Mouse (Mus musculus) hindbrain, embryonic 11.5 days (tissue): ENCODE data around the gene Bok. TPM values are rescaled to one million over a fixed set of nuclear protein-coding genes. Genes with fewer than 3 reads are reported as not detected.
A peak's percentile ranks its signal among the peaks of the same experiment; 100 is the strongest.

Experiments
- ATAC-seq: fragments of 200-750 bp; cut with Nextera tagmentation; 2 replicates; pipeline ENCODE4 v1.8.0; 2017; ENCODE audit warnings: mild to moderate bottlenecking, moderate TSS enrichment, moderate library complexity; ENCODE audit not compliant: low FRiP score
- DNase-seq: peaks from one replicate; pipeline ENCODE4 v3.0.0-alpha.2; 2015; ENCODE audit warnings: low spot score
- H3K27ac ChIP-seq: fragments of 300-500 bp; sonication (generic); 2 replicates; pipeline ENCODE4 v1.5.1; 2014; ENCODE audit warnings: mild to moderate bottlenecking, low read depth, low read length
- H3K27me3 ChIP-seq: fragments of 300-500 bp; sonication (generic); 2 replicates; pipeline ENCODE4 v1.6.1; 2014; ENCODE audit warnings: mild to moderate bottlenecking, low read length, moderate library complexity, mixed read lengths; ENCODE audit not compliant: control insufficient read depth, insufficient read depth
- H3K36me3 ChIP-seq: fragments of 300-500 bp; sonication (generic); 2 replicates; pipeline ENCODE4 v1.6.1; 2014; ENCODE audit warnings: mild to moderate bottlenecking, low read length, moderate library complexity, mixed read lengths; ENCODE audit not compliant: control insufficient read depth, insufficient read depth
- H3K4me1 ChIP-seq: fragments of 300-500 bp; sonication (generic); replicated peaks from 2 replicates; pipeline ENCODE4 v1.6.1; 2014; ENCODE audit warnings: low read length, mixed read lengths; ENCODE audit not compliant: control insufficient read depth, insufficient read depth
- H3K4me2 ChIP-seq: fragments of 300-500 bp; sonication (generic); replicated peaks from 2 replicates; pipeline ENCODE4 v1.6.1; 2014; ENCODE audit warnings: mild to moderate bottlenecking, low read depth, low read length
- H3K4me3 ChIP-seq: fragments of 300-500 bp; sonication (generic); 2 replicates; pipeline ENCODE4 v1.5.1; 2014; ENCODE audit warnings: low read depth, low read length
- H3K9ac ChIP-seq: fragments of 300-500 bp; sonication (generic); 2 replicates; pipeline ENCODE4 v1.6.1; 2014; ENCODE audit warnings: low read depth, low read length
- H3K9me3 ChIP-seq: fragments of 300-500 bp; sonication (generic); 2 replicates; pipeline ENCODE4 v1.6.1; 2016; ENCODE audit warnings: low read length; ENCODE audit not compliant: control insufficient read depth
- WGBS: fragments of 180-500 bp; shearing (Covaris S2); extraction: QIAGEN DNeasy Blood & Tissue Kit; methylation state at CpG from one replicate; pipeline ENCODE4 v1.1.7; 2014; 5-methylcytosine and 5-hydroxymethylcytosine counted together
- polyA plus RNA-seq: library from polyadenylated mRNA; unstranded; fragments of >200 nt; fragmentation: Nextera tagmentation; extraction: Ambion mirVana; gene quantifications from 2 replicates; pipeline ENCODE4 v1.2.1, GENCODE M21; 2014

The Bok gene
- polyA plus RNA-seq, 1 experiment from 2014 or later = 29.4 TPM

DNA sequence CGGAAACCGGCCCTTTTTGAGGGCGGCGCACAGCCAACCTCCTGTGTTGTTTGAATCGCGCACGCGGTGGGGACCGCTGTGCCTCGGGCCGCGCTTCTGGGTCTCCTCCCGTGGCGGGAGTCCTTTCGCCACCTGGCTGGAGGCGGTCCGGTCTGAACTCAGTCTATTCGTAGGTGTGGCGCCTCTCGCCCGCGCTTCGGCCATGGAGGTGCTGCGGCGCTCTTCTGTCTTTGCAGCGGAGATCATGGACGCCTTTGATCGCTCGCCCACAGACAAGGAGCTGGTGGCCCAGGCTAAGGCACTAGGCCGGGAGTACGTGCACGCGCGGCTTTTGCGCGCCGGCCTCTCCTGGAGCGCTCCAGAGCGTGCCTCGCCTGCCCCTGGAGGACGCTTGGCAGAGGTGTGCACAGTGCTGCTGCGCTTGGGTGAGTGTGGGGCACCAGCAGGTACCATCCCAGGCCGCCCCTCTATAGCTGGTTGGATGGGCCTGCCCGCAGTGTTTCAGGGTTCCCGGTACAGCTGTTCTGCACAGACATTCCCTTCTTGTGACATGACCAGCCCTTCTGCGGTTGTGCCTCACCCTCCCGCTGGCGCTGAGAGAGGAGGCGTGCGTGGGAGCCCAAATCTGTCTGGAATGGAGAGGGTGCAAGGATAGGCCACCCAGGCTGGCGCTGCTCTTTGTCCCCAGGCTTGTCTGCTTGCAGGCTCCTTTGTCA, 943 bp downstream of the Bok start:
- no peaks in the 10 kb centered on the region for H3K36me3 ChIP-seq
- peak; percentile 91 for ATAC-seq
- no peak overlapping the region for H3K27ac ChIP-seq

DNA sequence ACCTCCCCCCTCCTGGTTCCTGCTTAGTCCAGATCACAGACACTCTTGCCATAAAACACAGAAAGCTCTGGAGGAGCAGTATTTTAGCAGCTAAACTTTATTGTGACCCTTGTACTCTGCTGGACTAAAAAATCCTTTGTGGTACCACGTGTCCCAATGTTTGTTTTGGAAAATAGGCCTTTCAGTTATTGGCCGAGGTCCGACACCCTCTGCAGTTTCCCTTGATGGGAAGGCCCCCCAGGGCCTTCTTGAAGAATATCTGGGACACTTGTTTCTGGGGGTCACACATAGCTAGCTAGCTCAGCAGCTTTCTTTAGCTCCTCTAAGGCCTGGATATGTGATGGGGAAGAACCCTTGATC, 1.5 kb downstream of the Bok start:
- Histone ChIP-seq H3K36me3 (no peaks in the 10 kb centered on the region), H3K4me1 (no peaks in the 10 kb centered on the region), H3K27me3 (peaks cover 2% of the 10 kb centered on the region; the same call in 1 of the 2 replicates), H3K4me2 (peak overlapping the region; percentile 76), H3K9ac (peak overlapping the region; percentile 65), H3K27ac (no peak overlapping the region), H3K4me3 (no peak overlapping the region; the same call in 1 of the 2 replicates), H3K9me3 (no peaks in the 10 kb centered on the region)
- 59% methylated on average over 3 of the region's 3 CpGs for WGBS
- ATAC-seq (no peak), DNase-seq (no peak)

More for the DNA sequence above, 943 bp downstream of the Bok start:
- Histone ChIP-seq H3K9me3 (no peaks in the 10 kb centered on the region), H3K4me3 (peak overlapping the region; percentile 50), H3K27me3 (peaks cover 2% of the 10 kb centered on the region; the same call in 1 of the 2 replicates), H3K4me2 (peak overlapping the region; percentile 76), H3K9ac (peak overlapping the region; percentile 65), H3K4me1 (no peaks in the 10 kb centered on the region)
- DNase-seq = peak; percentile 82
- WGBS = 2% methylated on average over 51 of the region's 51 CpGs

DNA sequence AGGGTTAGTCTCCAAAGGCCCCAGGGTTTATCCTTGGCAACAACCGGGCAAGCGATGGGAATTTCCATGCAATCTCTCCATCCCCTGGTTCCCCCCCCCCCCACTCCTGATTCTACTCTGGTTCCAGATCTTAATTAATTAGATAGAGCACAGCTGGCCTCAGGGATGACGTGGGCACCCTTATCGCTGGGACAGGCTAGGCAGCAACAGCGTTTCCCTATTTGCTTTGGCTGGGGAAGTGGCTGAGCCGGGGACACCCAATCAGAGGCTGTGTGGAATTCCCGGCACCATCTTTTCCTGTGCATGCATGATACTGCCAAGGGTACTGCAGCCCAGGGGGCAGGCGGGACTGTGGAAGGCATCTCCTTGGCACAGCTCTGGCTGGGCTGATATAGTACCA, 2.7 kb downstream of the Bok start:
- Histone ChIP-seq H3K36me3 (no peaks in the 10 kb centered on the region), H3K27ac (no peak overlapping the region), H3K27me3 (peaks cover 2% of the 10 kb centered on the region; the same call in 1 of the 2 replicates), H3K9ac (no peak overlapping the region), H3K9me3 (no peaks in the 10 kb centered on the region), H3K4me1 (no peaks in the 10 kb centered on the region), H3K4me3 (no peak overlapping the region), H3K4me2 (no peak overlapping the region)
- DNase-seq (no peak), ATAC-seq (no peak)
- 90% methylated on average over 8 of the region's 8 CpGs for WGBS

DNA sequence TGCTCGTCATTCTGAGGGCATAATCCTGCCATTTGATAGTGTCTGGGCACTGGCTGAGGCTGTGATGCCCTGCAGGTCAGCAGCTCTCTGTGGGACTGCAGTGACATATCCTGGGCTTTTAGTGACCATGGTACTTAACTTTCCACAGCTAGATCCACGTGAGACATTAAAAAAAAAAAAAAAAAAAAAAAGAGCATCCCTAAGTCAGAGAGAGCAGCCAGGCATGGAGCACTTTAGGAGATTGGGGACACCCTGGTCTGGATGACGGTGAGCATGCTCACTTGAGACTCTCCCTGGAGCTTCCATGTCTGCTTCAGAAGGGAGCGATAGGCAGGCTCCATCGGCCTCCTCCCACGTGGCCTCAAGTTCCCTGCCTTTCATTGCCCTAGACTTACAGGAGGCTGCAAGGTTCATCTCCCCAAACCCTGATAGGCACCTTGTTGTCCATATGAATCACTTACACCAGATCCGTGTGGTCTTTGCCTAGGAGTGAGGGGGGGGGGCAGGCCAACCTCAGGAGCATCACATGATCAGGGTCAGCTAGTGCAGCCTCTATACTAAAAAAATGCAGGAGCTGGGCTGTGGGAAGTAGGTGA, 4.5 kb downstream of the Bok start:
- Histone ChIP-seq H3K9me3 (no peaks in the 10 kb centered on the region), H3K4me2 (no peak overlapping the region), H3K36me3 (no peaks in the 10 kb centered on the region), H3K4me3 (no peak overlapping the region), H3K27me3 (peaks cover 2% of the 10 kb centered on the region; the same call in 1 of the 2 replicates), H3K4me1 (no peaks in the 10 kb centered on the region), H3K27ac (no peak overlapping the region), H3K9ac (no peak overlapping the region)
- ATAC-seq (no peak), DNase-seq (no peak)
- WGBS = 85% methylated on average over 7 of the region's 7 CpGs

DNA sequence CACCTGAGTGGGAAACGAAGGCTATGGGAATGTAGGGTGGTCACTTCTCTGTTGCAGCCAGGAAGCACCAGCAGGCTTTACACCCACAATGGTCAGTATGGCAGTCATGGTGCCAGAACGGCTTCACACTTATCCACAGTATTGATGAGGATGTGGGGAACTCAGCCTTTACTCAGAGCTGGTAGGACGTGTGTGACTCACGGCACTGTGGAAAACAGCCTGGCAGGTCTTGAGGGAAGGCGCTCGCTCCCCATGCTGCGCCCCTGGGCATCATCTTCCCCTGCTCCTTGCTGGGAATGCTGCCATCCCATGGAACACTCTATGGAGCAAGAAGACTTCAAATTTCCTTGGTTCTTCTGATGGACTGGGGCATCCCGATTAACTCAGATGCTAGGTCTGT, 5.6 kb downstream of the Bok start:
- Histone ChIP-seq H3K9ac (no peak overlapping the region), H3K4me3 (no peak overlapping the region), H3K9me3 (no peaks in the 10 kb centered on the region), H3K27ac (no peak overlapping the region), H3K4me2 (no peak overlapping the region), H3K4me1 (no peaks in the 10 kb centered on the region), H3K36me3 (no peaks in the 10 kb centered on the region), H3K27me3 (no peaks in the 10 kb centered on the region)
- no peak for DNase-seq
- 93% methylated on average over 8 of the region's 8 CpGs for WGBS
- ATAC-seq = no peak

DNA sequence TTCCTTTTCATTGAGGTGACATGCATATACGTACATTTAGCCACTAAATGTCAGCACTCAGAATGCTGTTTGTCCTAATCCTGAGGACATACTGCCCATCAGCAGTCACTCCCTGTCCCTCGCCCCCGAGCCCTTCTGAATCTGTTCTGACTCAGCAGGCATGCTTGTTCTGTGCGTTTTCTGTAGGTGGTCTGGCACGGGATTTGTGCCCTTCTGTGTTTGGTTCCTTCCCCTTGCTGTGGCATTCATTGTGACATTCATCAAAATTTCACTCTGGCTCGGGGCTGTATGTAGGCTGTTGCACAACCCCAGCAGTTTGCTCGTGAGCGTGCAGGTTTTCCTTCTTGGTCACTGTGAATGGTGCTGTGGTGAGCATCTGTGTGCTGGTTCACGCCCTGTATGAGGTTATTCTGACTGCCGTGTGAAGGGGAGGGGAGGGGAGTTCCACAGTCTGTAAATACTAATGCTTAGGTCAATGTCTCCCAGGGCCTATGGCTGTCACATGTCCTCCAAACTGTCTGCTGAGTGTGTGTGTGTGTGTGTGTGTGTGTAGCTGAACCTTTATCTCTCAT, 6.4 kb downstream of the Bok start:
- H3K4me2 ChIP-seq = no peak overlapping the region
- no peak overlapping the region for H3K9ac ChIP-seq
- H3K4me3 ChIP-seq = no peak overlapping the region
- ATAC-seq (no peak), DNase-seq (no peak)
- H3K4me1 ChIP-seq = no peaks in the 10 kb centered on the region
- no peaks in the 10 kb centered on the region for H3K36me3 ChIP-seq
- no peak overlapping the region for H3K27ac ChIP-seq
- no peaks in the 10 kb centered on the region for H3K9me3 ChIP-seq
- WGBS = 81% methylated on average over 10 of the region's 10 CpGs
- no peaks in the 10 kb centered on the region for H3K27me3 ChIP-seq

DNA sequence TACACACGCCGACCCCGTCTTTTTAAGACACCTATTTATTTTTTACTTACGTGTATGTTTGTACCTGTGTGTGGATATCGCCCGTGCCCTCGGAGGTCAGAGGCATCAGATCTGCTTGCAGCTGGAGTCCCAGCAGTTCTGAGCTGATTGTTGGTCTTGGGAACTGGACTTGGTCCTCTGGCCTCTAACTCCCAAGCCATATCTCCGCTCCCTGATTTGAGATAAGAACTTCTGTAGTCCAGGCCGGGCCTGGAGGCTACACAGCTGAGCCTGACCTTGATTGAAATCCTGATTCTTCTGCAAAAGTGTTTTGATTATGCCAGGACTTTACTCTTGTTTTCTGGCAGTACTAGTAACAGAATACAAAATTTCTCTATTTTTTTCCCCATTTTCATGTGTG, 7.3 kb downstream of the Bok start:
- no peaks in the 10 kb centered on the region for H3K36me3 ChIP-seq
- H3K4me1 ChIP-seq = no peaks in the 10 kb centered on the region
- no peak overlapping the region for H3K27ac ChIP-seq
- no peaks in the 10 kb centered on the region for H3K27me3 ChIP-seq
- H3K9me3 ChIP-seq = no peaks in the 10 kb centered on the region
- no peak overlapping the region for H3K9ac ChIP-seq
- DNase-seq (no peak), ATAC-seq (no peak)
- H3K4me2 ChIP-seq = no peak overlapping the region
- WGBS = 95% methylated on average over 9 of the region's 9 CpGs
- H3K4me3 ChIP-seq = no peak overlapping the region

DNA sequence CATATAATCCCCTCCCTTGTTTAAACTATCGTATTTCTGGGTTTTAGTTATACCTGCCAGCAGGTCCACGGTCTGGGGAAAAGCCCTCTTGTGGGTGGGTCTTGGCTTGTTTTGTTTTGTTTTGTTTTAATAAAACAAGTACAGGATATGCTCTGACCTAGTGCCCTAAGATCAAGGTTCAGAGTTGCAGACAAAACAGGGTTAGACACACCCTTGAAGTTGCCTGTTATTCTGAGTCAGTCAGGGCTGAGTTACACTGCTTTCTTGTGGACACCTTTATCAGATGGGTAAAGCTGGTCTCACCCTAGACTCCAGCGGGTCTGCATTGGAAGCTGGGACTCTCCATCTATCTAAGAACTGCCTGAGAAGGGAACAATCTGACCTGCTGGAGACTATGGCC, 8.0 kb downstream of the Bok start:
- Histone ChIP-seq H3K4me3 (no peak overlapping the region), H3K4me1 (no peaks in the 10 kb centered on the region), H3K9ac (no peak overlapping the region), H3K9me3 (no peaks in the 10 kb centered on the region), H3K4me2 (no peak overlapping the region), H3K36me3 (no peaks in the 10 kb centered on the region), H3K27me3 (no peaks in the 10 kb centered on the region), H3K27ac (no peak overlapping the region)
- ATAC-seq (no peak), DNase-seq (no peak)
- 85% methylated on average over 3 of the region's 3 CpGs for WGBS

DNA sequence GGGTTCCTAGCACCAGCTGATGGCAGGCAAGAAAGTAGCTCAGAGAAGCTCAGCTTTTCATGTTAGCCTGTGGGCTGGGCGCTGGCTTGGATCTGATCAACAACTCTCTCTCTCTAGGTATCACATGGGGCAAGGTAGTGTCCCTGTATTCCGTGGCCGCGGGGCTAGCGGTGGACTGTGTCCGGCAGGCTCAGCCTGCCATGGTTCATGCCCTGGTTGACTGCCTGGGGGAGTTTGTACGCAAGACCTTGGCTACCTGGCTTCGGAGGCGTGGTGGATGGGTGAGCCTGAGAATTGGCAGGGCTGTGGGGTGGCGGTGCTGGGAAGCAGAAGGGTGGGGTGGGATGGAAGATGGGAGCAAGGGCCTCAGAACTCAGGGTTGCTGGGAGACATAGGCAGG, 8.5 kb downstream of the Bok start:
- no peaks in the 10 kb centered on the region for H3K9me3 ChIP-seq
- H3K27me3 ChIP-seq = no peaks in the 10 kb centered on the region
- no peak overlapping the region for H3K4me3 ChIP-seq
- no peak overlapping the region for H3K27ac ChIP-seq
- H3K36me3 ChIP-seq = no peaks in the 10 kb centered on the region
- no peaks in the 10 kb centered on the region for H3K4me1 ChIP-seq
- H3K9ac ChIP-seq = no peak overlapping the region
- DNase-seq (no peak), ATAC-seq (no peak)
- WGBS = 96% methylated on average over 10 of the region's 10 CpGs
- no peak overlapping the region for H3K4me2 ChIP-seq
